Mouse (Mus musculus): ENCODE measurements around the gene Dpp7. TPM values are rescaled to one million over a fixed set of nuclear protein-coding genes. Genes with fewer than 3 reads are reported as not detected.

The Dpp7 gene
- total and polyA plus RNA-seq, 2 experiments from 2014 or later: 24.7 to 30.0 TPM

GRCm38 (mm10) chr2:25391266-25391665 lies 35.1 kb upstream of the Dpp7 start:
- Histone ChIP-seq H3K9me3 (ENCODE audit: low read length) (no peaks in the 10 kb centered on the region), H3K36me3 (ENCODE audit: insufficient read depth, low read length) (no peaks in the 10 kb centered on the region), H3K4me3 (ENCODE audit: low read length) (no peak overlapping the region), H3K9ac (replicated peaks; ENCODE audit: low read length) (no peak overlapping the region), H3K4me1 (ENCODE audit: insufficient read depth, low read length) (peaks cover 8% of the 10 kb centered on the region; the same call in 1 of the 2 replicates), H3K4me2 (ENCODE audit: low read depth, low read length) (no peak overlapping the region), H3K27ac (no peak overlapping the region), H3K27me3 (ENCODE audit: insufficient read depth, low read length) (no peaks in the 10 kb centered on the region)
- no peak for TF ChIP-seq CTCF (IDR thresholded peaks at IDR 0.05; ENCODE audit: low read depth)
- WGBS: 61% methylated on average over 5 of the region's 5 CpGs
- ATAC-seq (no peak), DNase-seq (ENCODE audit: low spot score) (peak; percentile 43)

GRCm38 (mm10) chr2:25384492-25384891 lies 28.3 kb upstream of the Dpp7 start:
- no peak overlapping the region for H3K27ac ChIP-seq
- H3K36me3 ChIP-seq (ENCODE audit: insufficient read depth, low read length): no peaks in the 10 kb centered on the region
- no peak overlapping the region for H3K4me2 ChIP-seq (ENCODE audit: low read depth, low read length)
- no peaks in the 10 kb centered on the region for H3K9me3 ChIP-seq (ENCODE audit: low read length)
- 79% methylated on average over 5 of the region's 5 CpGs for WGBS
- H3K4me1 ChIP-seq (ENCODE audit: insufficient read depth, low read length): no peaks in the 10 kb centered on the region
- ATAC-seq: no peak
- no peaks in the 10 kb centered on the region for H3K27me3 ChIP-seq (ENCODE audit: insufficient read depth, low read length)
- H3K4me3 ChIP-seq (ENCODE audit: low read length): no peak overlapping the region
- TF ChIP-seq CTCF (IDR thresholded peaks at IDR 0.05; ENCODE audit: low read depth): no peak
- DNase-seq (ENCODE audit: low spot score): no peak
- H3K9ac ChIP-seq (replicated peaks; ENCODE audit: low read length): no peak overlapping the region

GRCm38 (mm10) chr2:25376589-25376988 lies 20.4 kb upstream of the Dpp7 start:
- WGBS: 55% methylated on average over 4 of the region's 4 CpGs
- DNase-seq (ENCODE audit: low spot score) (peak; percentile 79), ATAC-seq (peak; percentile 43; the same call in 1 of the 2 replicates)
- no peak overlapping the region for H3K9ac ChIP-seq (replicated peaks; ENCODE audit: low read length)
- peaks cover 2% of the 10 kb centered on the region; the same call in 1 of the 2 replicates for H3K4me1 ChIP-seq (ENCODE audit: insufficient read depth, low read length)
- no peaks in the 10 kb centered on the region for H3K9me3 ChIP-seq (ENCODE audit: low read length)
- H3K36me3 ChIP-seq (ENCODE audit: insufficient read depth, low read length): no peaks in the 10 kb centered on the region
- TF ChIP-seq CTCF (IDR thresholded peaks at IDR 0.05; ENCODE audit: low read depth): peak; percentile 87
- no peaks in the 10 kb centered on the region for H3K27me3 ChIP-seq (ENCODE audit: insufficient read depth, low read length)
- H3K4me3 ChIP-seq (ENCODE audit: low read length): no peak overlapping the region
- no peak overlapping the region for H3K27ac ChIP-seq
- no peak overlapping the region for H3K4me2 ChIP-seq (ENCODE audit: low read depth, low read length)

GRCm38 (mm10) chr2:25373431-25373830 lies 17.3 kb upstream of the Dpp7 start:
- Histone ChIP-seq H3K27ac (0 out of 2 replicates have a peak overlapping the region, but pooled peaks have one; percentile 56), H3K36me3 (ENCODE audit: insufficient read depth, low read length) (no peaks in the 10 kb centered on the region), H3K4me1 (ENCODE audit: insufficient read depth, low read length) (peaks cover 3% of the 10 kb centered on the region; the same call in 1 of the 2 replicates), H3K4me2 (ENCODE audit: low read depth, low read length) (peak overlapping the region; percentile 98), H3K27me3 (ENCODE audit: insufficient read depth, low read length) (no peaks in the 10 kb centered on the region), H3K9ac (replicated peaks; ENCODE audit: low read length) (peak overlapping the region; percentile 67; the same call in 1 of the 2 replicates), H3K4me3 (ENCODE audit: low read length) (peak overlapping the region; percentile 70), H3K9me3 (ENCODE audit: low read length) (no peaks in the 10 kb centered on the region)
- DNase-seq (ENCODE audit: low spot score) (peak; percentile 58), ATAC-seq (peak; percentile 46)
- 25% methylated on average over 2 of the region's 2 CpGs for WGBS
- TF ChIP-seq CTCF (IDR thresholded peaks at IDR 0.05; ENCODE audit: low read depth): no peak

GRCm38 (mm10) chr2:25372644-25373391 lies 16.7 kb upstream of the Dpp7 start:
- H3K4me3 ChIP-seq (ENCODE audit: low read length): peak overlapping the region; percentile 70
- peak overlapping the region; percentile 56; the same call in 1 of the 2 replicates for H3K27ac ChIP-seq
- 2% methylated on average over 42 of the region's 42 CpGs for WGBS
- H3K9me3 ChIP-seq (ENCODE audit: low read length): no peaks in the 10 kb centered on the region
- peak overlapping the region; percentile 98 for H3K4me2 ChIP-seq (ENCODE audit: low read depth, low read length)
- no peaks in the 10 kb centered on the region for H3K27me3 ChIP-seq (ENCODE audit: insufficient read depth, low read length)
- no peak for TF ChIP-seq CTCF (IDR thresholded peaks at IDR 0.05; ENCODE audit: low read depth)
- ATAC-seq (no peak), DNase-seq (ENCODE audit: low spot score) (no peak)
- peak overlapping the region; percentile 67 for H3K9ac ChIP-seq (replicated peaks; ENCODE audit: low read length)
- no peaks in the 10 kb centered on the region for H3K36me3 ChIP-seq (ENCODE audit: insufficient read depth, low read length)
- H3K4me1 ChIP-seq (ENCODE audit: insufficient read depth, low read length): peaks cover 3% of the 10 kb centered on the region; the same call in 1 of the 2 replicates

GRCm38 (mm10) chr2:25371764-25372643 lies 15.8 kb upstream of the Dpp7 start, which contains the start of gene Sapcd2:
TSS of gene Sapcd2 (plus strand) at chr2:25372321.
- Histone ChIP-seq H3K9me3 (ENCODE audit: low read length) (no peaks in the 10 kb centered on the region), H3K27ac (peak within 1 kb of the TSS; percentile 56; the same call in 1 of the 2 replicates), H3K4me1 (ENCODE audit: insufficient read depth, low read length) (peaks cover 3% of the 10 kb centered on the region; the same call in 1 of the 2 replicates), H3K9ac (replicated peaks; ENCODE audit: low read length) (peak within 1 kb of the TSS; percentile 67), H3K36me3 (ENCODE audit: insufficient read depth, low read length) (no peaks in the 10 kb centered on the region), H3K4me3 (ENCODE audit: low read length) (peak within 1 kb of the TSS; percentile 70), H3K27me3 (ENCODE audit: insufficient read depth, low read length) (no peaks in the 10 kb centered on the region), H3K4me2 (ENCODE audit: low read depth, low read length) (peak within 1 kb of the TSS; percentile 98)
- TF ChIP-seq CTCF (IDR thresholded peaks at IDR 0.05; ENCODE audit: low read depth): no peak
- DNase-seq (ENCODE audit: low spot score): peak; percentile 93
- WGBS: under 1% methylated on average over 64 of the region's 65 CpGs
- peak; percentile 91 for ATAC-seq

Measured in hindbrain, postnatal 0 days (tissue).